Mouse (Mus musculus): ENCODE measurements around the gene Gli2.

DNA sequence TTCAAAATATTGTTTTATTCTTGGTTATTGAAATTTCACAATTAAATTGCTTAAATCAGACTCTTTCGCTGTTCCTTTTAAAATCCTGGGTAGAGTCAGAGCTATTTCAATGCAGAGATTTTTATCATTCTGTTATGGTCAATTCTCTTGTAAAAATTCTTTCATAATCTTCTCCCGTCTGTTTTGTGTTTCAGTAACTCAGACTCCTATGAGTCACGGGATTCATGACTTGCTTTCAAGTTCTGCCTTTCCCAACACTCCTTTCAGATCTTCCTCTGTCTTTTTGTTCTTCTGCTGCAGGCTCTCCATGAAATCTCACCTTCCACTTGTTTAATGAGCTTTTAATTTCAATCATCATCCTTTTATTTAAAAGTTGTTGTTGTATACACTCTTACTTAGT lies 100.4 kb downstream of the Gli2 start:
- no peak for TF ChIP-seq ZC3H11A (IDR thresholded peaks at IDR 0.05; ENCODE audit: borderline replicate concordance, low read depth, low read length)
- TF ChIP-seq ZNF384 (IDR thresholded peaks at IDR 0.05; ENCODE audit: low read depth, low read length): no peak
- no peak for TF ChIP-seq MAFK (IDR thresholded peaks at IDR 0.05; ENCODE audit: insufficient read depth, low read depth, low read length)

Data from ES-E14 (cell line).